In genomic region chr6:61301631-61302030, GRCm38 (mm10) we compare ENCODE assay signal across 9 mouse cellular contexts.
DNase-seq lines count a peak whose midpoint lies in the region; ATAC-seq and TF ChIP-seq lines count a peak whose summit lies in the region.
"Had no signal": no experiment of that assay in that cellular context is flagged by ENCODE, and none has a peak within 500 bp of the region (broad histone marks: within the 10 kb centered on the region; RNA-seq: fewer than 3 reads in every experiment).

No protein-coding gene starts in this region.

- no peaks in the 10 kb centered on the region for H3K36me3 ChIP-seq in CH12.LX (replicated peaks in 1 of 2; ENCODE audit: control insufficient read depth in 1 of 2, insufficient read depth in 1 of 2, low read length in 1 of 2)
- H3K36me3 ChIP-seq: midbrain, embryonic 10.5 days had no signal

- peak; percentile 35 for ATAC-seq in inflammation-experienced regulatory T-cells, adult 6 months

- H3K4me2 ChIP-seq in CH12.LX (ENCODE audit: insufficient read depth, low read depth, poor library complexity, severe bottlenecking), result no peak overlapping the region

- H3K9ac ChIP-seq in CH12.LX (ENCODE audit: insufficient read depth, low read depth), result no peak overlapping the region

- no peak overlapping the region for H3K4me3 ChIP-seq in layer of hippocampus, adult 2 months
- H3K4me3 ChIP-seq in CH12.LX (replicated peaks in 1 of 3; ENCODE audit: low read depth in 2 of 3, low read length in 2 of 3, poor library complexity in 1 of 3), result no peak overlapping the region
- H3K4me3 ChIP-seq: midbrain, embryonic 10.5 days had no signal

- peak; percentile 54 for DNase-seq in embryo, embryonic 11 days
- no peak for DNase-seq in embryo, embryonic 9.5 days (ENCODE audit: extremely low spot score)
- DNase-seq in layer of hippocampus, adult 2 months (ENCODE audit: low spot score in 2 of 2), result no peak
- DNase-seq in layer of hippocampus, adult 8-10 months (ENCODE audit: low spot score in 2 of 2), result no peak
- no peak for DNase-seq in CH12.LX (ENCODE audit: extremely low read depth)
- DNase-seq in natural killer cell, adult 2 months (ENCODE audit: low spot score in 2 of 2), result no peak
- DNase-seq in gastrocnemius, postnatal 4 days (ENCODE audit: low spot score in 2 of 2), result no peak

- dilution Hi-C loops in CH12.LX (cut with MboI; ENCODE audit: extremely low pct_ligation_motif_present, extremely low pct_unique_long_range_greater_than_20kb, low sequenced_read_pairs), result no loop called here

- no peak overlapping the region for H3K27ac ChIP-seq in layer of hippocampus, adult 2 months
- no peak overlapping the region for H3K27ac ChIP-seq in CH12.LX (ENCODE audit: insufficient read depth, low read depth)
- H3K27ac ChIP-seq: midbrain, embryonic 10.5 days had no signal

- TF ChIP-seq EP300 in CH12.LX (IDR thresholded peaks at IDR 0.05; ENCODE audit: low read length), result no peak

- peak; percentile 37 for TF ChIP-seq RAD21 in CH12.LX (IDR thresholded peaks at IDR 0.05; ENCODE audit: low read depth, low read length)

- TF ChIP-seq POLR2A in CH12.LX (IDR thresholded peaks at IDR 0.05; ENCODE audit: low read depth, low read length), result no peak

- H3K4me1 ChIP-seq in CH12.LX (ENCODE audit: control insufficient read depth in 1 of 2, insufficient read depth in 2 of 2), result no peaks in the 10 kb centered on the region
- H3K4me1 ChIP-seq: midbrain, embryonic 10.5 days had no signal

- H3K27me3 ChIP-seq in CH12.LX (replicated peaks), result no peaks in the 10 kb centered on the region

- in situ Hi-C loops in CH12.LX (cut with MboI; ENCODE audit: low pct_ligation_motif_present, low pct_unique_long_range_greater_than_20kb, low sequenced_read_pairs), result no loop called here

- TF ChIP-seq CTCF in layer of hippocampus, adult 2 months (conservative IDR thresholded peaks at IDR 0.05), result peak; percentile 99
- peak in 1 of 2 experiments; percentile 41; a peak in 2 of 4 replicates for TF ChIP-seq CTCF in CH12.LX (conservative IDR thresholded peaks at IDR 0.05 in 1 of 2, IDR thresholded peaks at IDR 0.05 in 1 of 2; ENCODE audit: low read depth in 2 of 2, low read length in 2 of 2)

- no peaks in the 10 kb centered on the region for H3K79me2 ChIP-seq in CH12.LX (replicated peaks; ENCODE audit: control insufficient read depth, extremely low read depth, insufficient read depth, poor library complexity, severe bottlenecking)

- peaks cover 37% of the 10 kb centered on the region for H3K9me3 ChIP-seq in CH12.LX (replicated peaks; ENCODE audit: low read length)
- H3K9me3 ChIP-seq: midbrain, embryonic 10.5 days had no signal

TF ChIP-seq in CH12.LX, 34 proteins besides CTCF, POLR2A, EP300 and RAD21:
- peak; percentile 25; the same call in 1 of the 2 replicates for TF ChIP-seq SMC3 (IDR thresholded peaks at IDR 0.05; ENCODE audit: low read depth, low read length)
- no peak for TF ChIP-seq BHLHE40 (IDR thresholded peaks at IDR 0.05; ENCODE audit: low read depth, low read length)
